Mouse (Mus musculus) midbrain, embryonic 10.5 days (tissue): Measurements from ENCODE around the gene Zbed5. TPM values are rescaled to one million over a fixed set of nuclear protein-coding genes. Genes with fewer than 3 reads are reported as not detected.
"Not testable (repeated sequence)": the region's sequence is repeated elsewhere in the genome, so short reads cannot be mapped to it uniquely, and the experiment has no call there.

ENCODE experiments used
- DNase-seq: peaks from one replicate; pipeline ENCODE4 v3.0.0-alpha.2; 2017; ENCODE audit warnings: low spot score
- H3K27ac ChIP-seq: fragments of 300-500 bp; sonication (generic); replicated peaks from 2 replicates; pipeline ENCODE4 v1.5.1; 2016; ENCODE audit warnings: mild to moderate bottlenecking
- H3K27me3 ChIP-seq: fragments of 300-500 bp; sonication (generic); 2 replicates; pipeline ENCODE4 v1.6.1; 2016; ENCODE audit warnings: low read depth, mild to moderate bottlenecking; ENCODE audit not compliant: poor library complexity, severe bottlenecking
- H3K36me3 ChIP-seq: fragments of 300-500 bp; sonication (generic); 2 replicates; pipeline ENCODE4 v1.6.1; 2016; ENCODE audit warnings: mild to moderate bottlenecking, moderate library complexity
- H3K4me1 ChIP-seq: fragments of 300-500 bp; sonication (generic); 2 replicates; pipeline ENCODE4 v1.6.1; 2016
- H3K4me3 ChIP-seq: fragments of 300-500 bp; sonication (generic); 2 replicates; pipeline ENCODE4 v1.5.1; 2016; ENCODE audit warnings: mild to moderate bottlenecking, moderate library complexity
- H3K9me3 ChIP-seq: fragments of 300-500 bp; sonication (generic); replicated peaks from 2 replicates; pipeline ENCODE4 v1.6.1; 2016; ENCODE audit warnings: mild to moderate bottlenecking
- WGBS: fragments of 180-500 bp; shearing (Covaris S2); methylation state at CpG from one replicate; pipeline ENCODE4 v1.1.7; 2016; 5-methylcytosine and 5-hydroxymethylcytosine counted together
- polyA plus RNA-seq: library from polyadenylated mRNA; unstranded; fragments of >200 nt; fragmentation: Nextera tagmentation; extraction: Ambion mirVana; gene quantifications from 2 replicates; pipeline ENCODE4 v1.2.1, GENCODE M21; 2016

Zbed5 gene
- polyA plus RNA-seq, 1 experiment from 2014 or later: 5.3 TPM

- Histone ChIP-seq H3K27ac (no peak overlapping the region), H3K9me3 (0 out of 2 replicates have a peak, but pooled peaks cover 2% of the 10 kb centered on the region), H3K4me1 (no peaks in the 10 kb centered on the region), H3K4me3 (no peak overlapping the region), H3K27me3 (no peaks in the 10 kb centered on the region), H3K36me3 (peaks cover 31% of the 10 kb centered on the region)
- 77% methylated on average over 9 of the region's 9 CpGs for WGBS
- DNase-seq: no peak
These were observed 17.6 kb upstream of the Zbed5 start for GRCm38 (mm10) chr5:129877731-129878455.

GRCm38 (mm10) chr5:129878946-129879345 is 16.6 kb upstream of the Zbed5 start:
- peak; percentile 35 for DNase-seq
- Histone ChIP-seq H3K27ac (no peak overlapping the region), H3K27me3 (no peaks in the 10 kb centered on the region), H3K36me3 (peaks cover 39% of the 10 kb centered on the region), H3K4me1 (no peaks in the 10 kb centered on the region), H3K4me3 (no peak overlapping the region), H3K9me3 (0 out of 2 replicates have a peak, but pooled peaks cover 2% of the 10 kb centered on the region)
- 67% methylated on average over 2 of the region's 2 CpGs for WGBS

GRCm38 (mm10) chr5:129879888-129880287 is 15.6 kb upstream of the Zbed5 start:
- H3K36me3 ChIP-seq: peaks cover 48% of the 10 kb centered on the region
- H3K4me3 ChIP-seq: no peak overlapping the region
- H3K9me3 ChIP-seq: 0 out of 2 replicates have a peak, but pooled peaks cover 2% of the 10 kb centered on the region
- WGBS: 79% methylated on average over 3 of the region's 3 CpGs
- no peak overlapping the region for H3K27ac ChIP-seq
- no peaks in the 10 kb centered on the region for H3K27me3 ChIP-seq
- DNase-seq: no peak
- H3K4me1 ChIP-seq: no peaks in the 10 kb centered on the region

- WGBS: 61% methylated on average over 10 of the region's 10 CpGs
- no peaks in the 10 kb centered on the region for H3K27me3 ChIP-seq
- H3K4me1 ChIP-seq: peaks cover 22% of the 10 kb centered on the region
- no peaks in the 10 kb centered on the region for H3K9me3 ChIP-seq
- no peak for DNase-seq
- peaks cover 40% of the 10 kb centered on the region for H3K36me3 ChIP-seq
- peak overlapping the region; percentile 91 for H3K27ac ChIP-seq
- H3K4me3 ChIP-seq: peak overlapping the region; percentile 82
These were observed 9.3 kb upstream of the Zbed5 start for GRCm38 (mm10) chr5:129886271-129886670.

GRCm38 (mm10) chr5:129886911-129887636 is 8.4 kb upstream of the Zbed5 start, which contains the start of gene Chchd2:
Chchd2 (minus strand) TSS chr5:129887470.
- peaks cover 22% of the 10 kb centered on the region for H3K4me1 ChIP-seq
- H3K9me3 ChIP-seq: no peaks in the 10 kb centered on the region
- peak within 1 kb of the TSS; percentile 82 for H3K4me3 ChIP-seq
- DNase-seq: peak; percentile 93
- H3K27me3 ChIP-seq: no peaks in the 10 kb centered on the region
- peaks cover 32% of the 10 kb centered on the region for H3K36me3 ChIP-seq
- H3K27ac ChIP-seq: peak within 1 kb of the TSS; percentile 91
- under 1% methylated on average over 46 of the region's 46 CpGs for WGBS

GRCm38 (mm10) chr5:129890390-129890789 is 5.1 kb upstream of the Zbed5 start:
- 69% methylated on average over 7 of the region's 7 CpGs for WGBS

GRCm38 (mm10) chr5:129898449-129898848 is 2.9 kb downstream of the Zbed5 start, which contains the start of gene Phkg1:
Phkg1 (minus strand) TSS chr5:129898549.
- Histone ChIP-seq H3K4me1 (peaks cover 15% of the 10 kb centered on the region), H3K9me3 (no peaks in the 10 kb centered on the region), H3K4me3 (no peak within 1 kb of the TSS), H3K27me3 (no peaks in the 10 kb centered on the region), H3K27ac (no peak within 1 kb of the TSS), H3K36me3 (peaks cover 8% of the 10 kb centered on the region; the same call in 1 of the 2 replicates)
- DNase-seq: no peak
- WGBS: 98% methylated on average over 1 of the region's 1 CpGs

More at GRCm38 (mm10) chr5:129890390-129890789, 5.1 kb upstream of the Zbed5 start:
- not testable (repeated sequence) for H3K36me3 ChIP-seq, H3K27me3 ChIP-seq, H3K9me3 ChIP-seq, DNase-seq, H3K4me3 ChIP-seq, H3K27ac ChIP-seq
- peaks cover 23% of the 10 kb centered on the region for H3K4me1 ChIP-seq

- H3K36me3 ChIP-seq: no peaks in the 10 kb centered on the region
- H3K4me1 ChIP-seq: peaks cover 17% of the 10 kb centered on the region
- H3K27me3 ChIP-seq: peaks cover 12% of the 10 kb centered on the region
- peak overlapping the region; percentile 93 for H3K27ac ChIP-seq
- no peaks in the 10 kb centered on the region for H3K9me3 ChIP-seq
- H3K4me3 ChIP-seq: peak overlapping the region; percentile 79
- WGBS: 31% methylated on average over 4 of the region's 4 CpGs
- no peak for DNase-seq
These were observed 12.3 kb downstream of the Zbed5 start for GRCm38 (mm10) chr5:129907775-129908174.

- Histone ChIP-seq H3K36me3 (no peaks in the 10 kb centered on the region), H3K4me3 (peak within 1 kb of the TSS; percentile 79), H3K27me3 (peaks cover 12% of the 10 kb centered on the region), H3K4me1 (peaks cover 17% of the 10 kb centered on the region), H3K27ac (peak within 1 kb of the TSS; percentile 93), H3K9me3 (no peaks in the 10 kb centered on the region)
- peak; percentile 97 for DNase-seq
- WGBS: under 1% methylated on average over 63 of the region's 63 CpGs
These were observed 12.9 kb downstream of the Zbed5 start, which contains the start of gene Nupr1l for GRCm38 (mm10) chr5:129908242-129908965. Nupr1l (plus strand) TSS chr5:129908540.

GRCm38 (mm10) chr5:129909147-129909546 is 13.6 kb downstream of the Zbed5 start:
- Histone ChIP-seq H3K27me3 (peaks cover 12% of the 10 kb centered on the region), H3K27ac (peak overlapping the region; percentile 93), H3K4me3 (peak overlapping the region; percentile 79), H3K9me3 (no peaks in the 10 kb centered on the region), H3K4me1 (peaks cover 17% of the 10 kb centered on the region), H3K36me3 (no peaks in the 10 kb centered on the region)
- DNase-seq: no peak
- WGBS: 72% methylated on average over 9 of the region's 9 CpGs

GRCm38 (mm10) chr5:129909591-129909990 is 14.1 kb downstream of the Zbed5 start:
- Histone ChIP-seq H3K4me3 (no peak overlapping the region), H3K27ac (no peak overlapping the region), H3K27me3 (peaks cover 12% of the 10 kb centered on the region), H3K4me1 (peaks cover 17% of the 10 kb centered on the region), H3K36me3 (no peaks in the 10 kb centered on the region), H3K9me3 (no peaks in the 10 kb centered on the region)
- 82% methylated on average over 7 of the region's 7 CpGs for WGBS
- DNase-seq: no peak

- no peaks in the 10 kb centered on the region for H3K9me3 ChIP-seq
- WGBS: 29% methylated on average over 2 of the region's 2 CpGs
- H3K27me3 ChIP-seq: peaks cover 12% of the 10 kb centered on the region
- H3K27ac ChIP-seq: no peak overlapping the region
- peak; percentile 40 for DNase-seq
- no peak overlapping the region for H3K4me3 ChIP-seq
- H3K36me3 ChIP-seq: no peaks in the 10 kb centered on the region
- H3K4me1 ChIP-seq: peaks cover 4% of the 10 kb centered on the region
These were observed 18.5 kb downstream of the Zbed5 start for GRCm38 (mm10) chr5:129914024-129914423.
